Mouse (Mus musculus): Measurements from ENCODE around the gene Plb1. TPM values are rescaled to one million over a fixed set of nuclear protein-coding genes. Genes with fewer than 3 reads are reported as not detected.
A peak's percentile ranks its signal among the peaks of the same experiment; 100 is the strongest.

Gene Plb1
- polyA plus RNA-seq, 1 experiment from 2014 or later, result 11.4 TPM

DNA sequence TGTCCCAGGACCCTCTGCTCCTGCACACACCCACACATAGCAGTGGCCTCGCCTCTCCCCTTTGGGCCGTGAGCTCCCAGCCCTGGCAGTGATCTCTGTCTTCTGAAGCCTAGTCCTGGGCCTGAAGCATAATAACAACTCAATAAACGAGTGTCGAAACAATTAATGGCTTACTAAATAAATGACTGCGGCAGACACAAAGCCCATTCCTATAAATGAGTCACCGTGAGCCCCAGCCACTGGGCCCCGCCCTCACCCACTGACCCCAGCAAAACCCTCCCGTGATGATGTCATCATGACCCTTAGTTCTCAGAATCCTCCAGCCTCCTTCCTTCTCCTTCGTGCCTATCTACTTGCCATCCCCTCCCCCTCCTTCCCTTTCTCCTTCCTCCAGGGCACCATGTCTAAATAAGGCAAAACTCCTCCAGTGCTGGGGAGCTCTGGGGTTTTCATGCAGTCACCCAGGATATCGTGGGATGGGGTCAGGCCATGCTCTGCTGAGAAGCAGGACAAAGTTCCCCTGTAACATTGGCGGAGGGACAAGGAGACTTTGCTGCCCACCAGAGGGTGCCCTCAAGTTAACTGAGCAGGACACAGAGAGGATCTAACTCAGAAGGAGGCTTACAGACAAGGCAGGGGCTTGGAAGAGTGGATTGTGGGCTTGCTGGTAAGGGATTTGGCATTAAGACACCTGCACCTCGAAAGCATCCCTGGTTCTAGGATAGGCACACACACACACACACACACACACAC lies 36.5 kb upstream of the Plb1 start:
- no peak overlapping the region for H3K4me3 ChIP-seq (ENCODE audit: low read depth, low read length)
- no peak overlapping the region for H3K27ac ChIP-seq (ENCODE audit: low read depth)
- H3K9me3 ChIP-seq (ENCODE audit: low read depth, low read length), result no peaks in the 10 kb centered on the region
- peak; percentile 26 for TF ChIP-seq CTCF (IDR thresholded peaks at IDR 0.05; ENCODE audit: low read depth)
- peak; percentile 8 for DNase-seq
- no peaks in the 10 kb centered on the region for H3K36me3 ChIP-seq (ENCODE audit: insufficient read depth)
- H3K27me3 ChIP-seq (ENCODE audit: insufficient read depth, low read length), result no peaks in the 10 kb centered on the region
- no peaks in the 10 kb centered on the region for H3K4me1 ChIP-seq (ENCODE audit: insufficient read depth)
- 55% methylated on average over 12 of the region's 12 CpGs for WGBS
- no peak overlapping the region for H3K9ac ChIP-seq
- H3K4me2 ChIP-seq, result no peak overlapping the region
- ATAC-seq (ENCODE audit: insufficient read depth), result no peak

DNA sequence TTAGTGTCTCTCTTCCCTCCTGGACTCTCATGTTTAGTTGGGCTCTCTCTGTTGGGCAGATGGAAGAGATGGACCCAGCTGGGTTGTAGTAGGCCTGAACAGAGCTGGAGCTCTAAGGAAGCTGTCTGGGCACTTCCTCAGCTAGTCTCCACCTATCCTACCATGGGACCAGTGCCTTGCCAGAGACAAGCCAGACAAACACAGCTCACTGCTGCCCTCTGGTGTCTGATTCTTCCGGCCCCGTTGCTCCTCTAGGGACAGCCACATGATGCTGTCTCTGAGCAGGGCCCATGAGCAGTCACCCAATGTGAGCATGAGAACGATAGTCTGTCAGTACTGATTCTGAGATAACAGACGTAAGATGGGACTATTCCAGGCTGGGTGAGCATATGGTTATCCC lies 34.8 kb upstream of the Plb1 start:
- ATAC-seq (ENCODE audit: insufficient read depth) (peak; percentile 84), DNase-seq (peak; percentile 96)
- Histone ChIP-seq H3K4me2 (no peak overlapping the region), H3K9ac (no peak overlapping the region), H3K4me1 (ENCODE audit: insufficient read depth) (no peaks in the 10 kb centered on the region), H3K36me3 (ENCODE audit: insufficient read depth) (no peaks in the 10 kb centered on the region), H3K9me3 (ENCODE audit: low read depth, low read length) (no peaks in the 10 kb centered on the region), H3K4me3 (ENCODE audit: low read depth, low read length) (no peak overlapping the region), H3K27ac (ENCODE audit: low read depth) (no peak overlapping the region), H3K27me3 (ENCODE audit: insufficient read depth, low read length) (no peaks in the 10 kb centered on the region)
- TF ChIP-seq CTCF (IDR thresholded peaks at IDR 0.05; ENCODE audit: low read depth), result peak; percentile 97
- WGBS, result 10% methylated on average over 4 of the region's 4 CpGs

DNA sequence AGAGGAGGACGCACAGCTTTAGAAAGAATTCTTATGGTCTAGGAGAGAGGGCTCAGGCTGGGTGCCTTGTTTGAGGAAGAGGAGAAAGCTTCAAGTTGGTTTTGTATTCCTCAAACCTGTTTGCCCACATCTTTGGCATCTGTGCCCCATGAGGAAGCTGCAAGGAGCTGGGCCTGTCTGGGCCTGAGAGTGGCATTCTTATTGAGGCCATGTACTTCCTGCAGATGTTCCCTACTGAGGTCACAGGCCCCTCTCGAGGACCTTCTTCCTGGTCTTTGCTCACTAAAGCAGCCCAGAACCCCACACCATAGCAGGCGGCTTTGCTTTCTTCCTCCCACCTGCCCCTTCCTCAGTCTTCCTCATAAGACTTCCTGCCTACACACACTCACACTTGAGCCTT lies 33.4 kb upstream of the Plb1 start:
- no peak overlapping the region for H3K9ac ChIP-seq
- ATAC-seq (ENCODE audit: insufficient read depth), result no peak
- DNase-seq, result no peak
- H3K4me3 ChIP-seq (ENCODE audit: low read depth, low read length), result no peak overlapping the region
- H3K4me2 ChIP-seq, result no peak overlapping the region
- no peaks in the 10 kb centered on the region for H3K36me3 ChIP-seq (ENCODE audit: insufficient read depth)
- WGBS, result 71% methylated on average over 3 of the region's 3 CpGs
- H3K9me3 ChIP-seq (ENCODE audit: low read depth, low read length), result no peaks in the 10 kb centered on the region
- no peaks in the 10 kb centered on the region for H3K27me3 ChIP-seq (ENCODE audit: insufficient read depth, low read length)
- no peaks in the 10 kb centered on the region for H3K4me1 ChIP-seq (ENCODE audit: insufficient read depth)
- TF ChIP-seq CTCF (IDR thresholded peaks at IDR 0.05; ENCODE audit: low read depth), result no peak
- H3K27ac ChIP-seq (ENCODE audit: low read depth), result no peak overlapping the region

DNA sequence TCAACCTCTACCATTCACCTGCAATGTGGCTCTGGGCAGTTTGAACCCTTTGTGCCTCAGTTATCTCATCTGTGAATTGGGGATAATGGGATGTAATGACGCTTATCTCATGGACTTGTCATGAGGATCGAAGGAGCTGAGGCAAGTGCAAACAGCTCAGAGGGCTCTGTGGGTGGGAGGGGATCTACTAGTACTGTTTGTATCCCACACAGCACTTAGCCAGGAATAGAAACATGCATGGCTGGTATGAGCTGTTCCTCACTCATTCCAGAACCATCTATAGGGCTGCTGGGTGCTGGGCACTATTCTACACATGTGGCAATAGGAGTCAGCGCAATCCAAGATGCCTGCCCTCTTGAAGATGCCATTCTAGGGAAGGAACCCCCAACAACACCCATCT lies 32.9 kb upstream of the Plb1 start:
- DNase-seq, result no peak
- no peak overlapping the region for H3K9ac ChIP-seq
- H3K4me2 ChIP-seq, result no peak overlapping the region
- WGBS, result 84% methylated on average over 3 of the region's 3 CpGs
- H3K36me3 ChIP-seq (ENCODE audit: insufficient read depth), result no peaks in the 10 kb centered on the region
- no peaks in the 10 kb centered on the region for H3K4me1 ChIP-seq (ENCODE audit: insufficient read depth)
- no peak for TF ChIP-seq CTCF (IDR thresholded peaks at IDR 0.05; ENCODE audit: low read depth)
- H3K9me3 ChIP-seq (ENCODE audit: low read depth, low read length), result no peaks in the 10 kb centered on the region
- ATAC-seq (ENCODE audit: insufficient read depth), result no peak
- H3K27ac ChIP-seq (ENCODE audit: low read depth), result no peak overlapping the region
- no peak overlapping the region for H3K4me3 ChIP-seq (ENCODE audit: low read depth, low read length)
- no peaks in the 10 kb centered on the region for H3K27me3 ChIP-seq (ENCODE audit: insufficient read depth, low read length)

DNA sequence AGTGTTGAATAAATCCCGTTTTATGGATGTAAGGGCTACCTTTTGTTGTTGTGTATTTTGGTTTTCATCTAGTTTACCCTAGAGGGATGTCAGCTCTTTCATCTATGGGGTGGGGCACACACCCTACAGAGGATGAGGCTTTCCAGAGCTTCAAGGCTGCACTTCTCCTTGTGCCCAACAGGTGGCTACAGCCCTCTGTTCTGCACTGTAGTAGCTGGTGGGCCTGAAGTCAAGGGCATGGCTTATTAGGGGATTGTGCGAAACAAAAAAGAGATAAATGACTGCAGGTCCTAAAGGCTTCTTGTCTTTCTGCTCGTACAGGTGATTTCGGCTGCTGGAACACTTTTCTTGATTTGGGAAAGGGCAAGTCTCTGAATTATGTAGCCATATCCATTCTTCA lies 27.9 kb upstream of the Plb1 start:
- H3K4me1 ChIP-seq (ENCODE audit: insufficient read depth), result no peaks in the 10 kb centered on the region
- H3K9ac ChIP-seq, result no peak overlapping the region
- H3K27me3 ChIP-seq (ENCODE audit: insufficient read depth, low read length), result no peaks in the 10 kb centered on the region
- WGBS, result 73% methylated on average over 4 of the region's 4 CpGs
- peak; percentile 73 for TF ChIP-seq CTCF (IDR thresholded peaks at IDR 0.05; ENCODE audit: low read depth)
- no peaks in the 10 kb centered on the region for H3K36me3 ChIP-seq (ENCODE audit: insufficient read depth)
- H3K4me2 ChIP-seq, result no peak overlapping the region
- H3K27ac ChIP-seq (ENCODE audit: low read depth), result no peak overlapping the region
- ATAC-seq (ENCODE audit: insufficient read depth) (no peak), DNase-seq (peak; percentile 41)
- H3K4me3 ChIP-seq (ENCODE audit: low read depth, low read length), result no peak overlapping the region
- H3K9me3 ChIP-seq (ENCODE audit: low read depth, low read length), result no peaks in the 10 kb centered on the region

DNA sequence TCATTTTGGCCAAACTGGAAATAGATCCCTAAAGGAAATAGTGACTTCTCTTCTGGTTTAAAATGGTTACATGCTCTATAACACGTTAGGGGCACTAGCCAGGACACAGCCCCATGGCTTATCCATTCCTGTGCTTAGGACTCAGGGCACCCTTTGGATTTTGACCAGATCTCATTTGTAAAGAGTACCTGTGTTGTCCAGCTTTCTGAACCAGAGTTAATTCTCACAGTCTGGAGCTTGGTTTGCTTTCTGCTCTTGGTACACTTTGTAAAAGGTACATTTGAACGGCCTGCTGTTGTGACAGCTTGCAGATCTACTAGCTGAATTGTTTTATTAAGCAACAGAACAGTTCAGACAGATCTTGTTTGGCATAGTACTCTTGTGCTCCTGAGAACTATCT lies 25.8 kb upstream of the Plb1 start:
- H3K36me3 ChIP-seq (ENCODE audit: insufficient read depth), result no peaks in the 10 kb centered on the region
- DNase-seq, result no peak
- ATAC-seq (ENCODE audit: insufficient read depth), result no peak
- H3K9me3 ChIP-seq (ENCODE audit: low read depth, low read length), result no peaks in the 10 kb centered on the region
- WGBS, result 61% methylated on average over 2 of the region's 2 CpGs
- no peaks in the 10 kb centered on the region for H3K4me1 ChIP-seq (ENCODE audit: insufficient read depth)
- no peak for TF ChIP-seq CTCF (IDR thresholded peaks at IDR 0.05; ENCODE audit: low read depth)
- no peaks in the 10 kb centered on the region for H3K27me3 ChIP-seq (ENCODE audit: insufficient read depth, low read length)
- H3K9ac ChIP-seq, result no peak overlapping the region
- no peak overlapping the region for H3K4me2 ChIP-seq
- no peak overlapping the region for H3K27ac ChIP-seq (ENCODE audit: low read depth)
- H3K4me3 ChIP-seq (ENCODE audit: low read depth, low read length), result no peak overlapping the region

DNA sequence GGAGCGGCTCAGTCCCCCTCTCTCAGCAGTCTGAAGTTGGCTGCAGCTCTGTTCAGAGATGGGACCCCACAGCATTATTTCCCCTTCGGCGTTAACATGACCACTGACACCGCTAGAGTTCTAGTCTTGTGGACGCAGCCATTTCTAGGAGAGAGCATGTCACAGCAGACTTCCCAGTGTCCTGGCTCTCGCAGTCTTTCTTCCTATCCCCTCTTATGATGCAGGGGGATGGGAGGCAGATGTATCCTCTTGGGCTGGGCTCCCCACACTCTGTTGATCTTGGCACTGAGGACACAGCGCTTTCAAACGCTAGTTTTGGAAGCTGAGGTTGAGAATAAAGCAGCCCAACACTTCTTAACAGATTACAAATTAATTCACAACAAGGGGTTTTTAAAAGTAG lies 24.0 kb upstream of the Plb1 start:
- DNase-seq, result no peak
- Histone ChIP-seq H3K36me3 (ENCODE audit: insufficient read depth) (no peaks in the 10 kb centered on the region), H3K27ac (ENCODE audit: low read depth) (no peak overlapping the region), H3K4me3 (ENCODE audit: low read depth, low read length) (no peak overlapping the region), H3K4me1 (ENCODE audit: insufficient read depth) (no peaks in the 10 kb centered on the region), H3K27me3 (ENCODE audit: insufficient read depth, low read length) (no peaks in the 10 kb centered on the region), H3K4me2 (no peak overlapping the region), H3K9ac (no peak overlapping the region), H3K9me3 (ENCODE audit: low read depth, low read length) (no peaks in the 10 kb centered on the region)
- WGBS, result 70% methylated on average over 8 of the region's 8 CpGs
- TF ChIP-seq CTCF (IDR thresholded peaks at IDR 0.05; ENCODE audit: low read depth), result no peak
- no peak for ATAC-seq (ENCODE audit: insufficient read depth)
